Mouse (Mus musculus) heart, postnatal 4 days (tissue): ENCODE measurements around the gene Mst1. TPM values are rescaled to one million over a fixed set of nuclear protein-coding genes. Genes with fewer than 3 reads are reported as not detected.

Experiments
- DNase-seq: peaks from one replicate; pipeline ENCODE4 v3.0.0; 2021
- total RNA-seq, 2 experiments: library from RNA; stranded (reverse); gene quantifications; 2 replicates each; pipeline ENCODE4 v1.2.3; 2021

The Mst1 gene
- total RNA-seq, 2 experiments from 2014 or later: not detected

DNA sequence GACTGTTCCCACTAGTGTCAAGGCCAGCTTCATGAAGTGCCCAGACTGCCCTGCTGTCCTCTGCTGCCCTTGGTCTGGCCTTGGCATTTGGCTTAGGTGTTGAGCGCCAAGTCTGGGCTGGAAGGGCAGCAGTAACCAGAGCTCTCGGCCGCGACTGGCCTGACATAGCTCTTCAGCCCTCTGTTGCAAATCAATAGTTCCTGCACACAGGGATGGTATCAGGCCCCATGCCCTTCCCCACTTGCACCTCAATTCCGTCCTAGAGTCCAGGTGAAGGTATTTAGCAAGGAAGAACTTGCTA lies 23.0 kb upstream of the Mst1 start:
- DNase-seq: peak; percentile 61

GRCm38 (mm10) chr9:108058291-108058690 lies 21.9 kb upstream of the Mst1 start:
- DNase-seq: no peak

GRCm38 (mm10) chr9:108062142-108062541 lies 18.1 kb upstream of the Mst1 start:
- no peak for DNase-seq

DNA sequence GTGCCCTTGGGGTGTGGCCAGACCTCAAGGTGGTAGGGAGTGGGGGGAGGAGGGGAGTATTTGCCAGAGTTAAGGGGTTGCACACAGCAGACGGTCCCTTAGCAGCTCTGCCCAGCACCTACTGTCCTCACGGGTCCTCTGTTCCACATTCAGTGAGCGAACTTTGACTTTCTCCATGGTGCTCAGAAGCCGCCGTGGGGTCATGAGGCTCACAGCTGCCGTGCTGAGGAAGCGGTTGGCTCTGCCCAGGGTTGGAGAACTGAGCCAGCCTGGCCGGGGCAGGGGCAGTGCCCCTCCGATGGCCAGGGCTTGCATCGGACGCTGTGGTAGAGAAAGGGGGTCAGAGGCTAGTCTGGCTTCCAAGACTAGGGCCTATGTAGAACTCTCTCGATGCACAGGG lies 16.9 kb upstream of the Mst1 start:
- no peak for DNase-seq

- peak; percentile 73 for DNase-seq
Measured at GRCm38 (mm10) chr9:108065491-108066011, 14.7 kb upstream of the Mst1 start.

- no peak for DNase-seq
Measured at GRCm38 (mm10) chr9:108067199-108067598, 13.0 kb upstream of the Mst1 start.

DNA sequence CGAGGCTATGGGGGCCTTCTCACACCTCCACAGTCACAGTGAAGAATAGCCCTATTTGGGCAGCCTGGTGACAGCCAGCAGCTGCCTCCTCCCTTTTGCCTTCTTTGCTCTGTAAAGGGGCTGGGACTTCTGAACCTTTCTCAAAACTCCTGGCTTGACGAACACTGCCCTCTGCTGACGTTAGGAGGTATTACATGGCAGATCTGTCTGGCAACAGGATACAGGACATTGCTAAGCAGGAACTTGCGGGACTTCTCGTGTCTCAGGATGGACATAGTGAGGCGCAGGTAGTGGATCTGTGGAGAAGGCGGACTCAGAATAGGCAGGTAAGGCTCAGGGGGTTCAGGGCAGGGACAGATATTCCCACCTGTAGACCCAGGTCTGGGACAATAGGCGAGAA lies 12.3 kb upstream of the Mst1 start:
- peak; percentile 92 for DNase-seq

- DNase-seq: no peak
Measured at GRCm38 (mm10) chr9:108069007-108069406, 11.2 kb upstream of the Mst1 start.

DNA sequence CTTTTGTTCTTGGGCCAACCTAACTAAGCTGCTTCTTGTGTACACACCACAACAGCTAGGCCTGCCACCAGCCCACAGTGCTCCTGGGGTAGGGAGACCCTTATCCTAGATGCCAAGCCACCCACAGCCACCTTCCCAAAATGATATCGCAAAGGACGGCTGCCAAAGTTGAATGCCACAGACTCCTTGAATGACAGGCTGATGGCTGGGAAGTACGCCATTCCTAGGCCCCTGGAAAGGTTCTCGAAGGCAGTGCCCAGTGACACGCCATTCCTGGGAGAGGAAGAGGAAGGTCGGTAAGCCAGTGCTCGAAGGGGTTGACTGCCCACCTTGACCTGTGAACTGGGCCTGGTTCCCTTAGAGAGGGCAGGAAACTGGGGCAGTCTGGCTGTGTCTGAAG lies 10.7 kb upstream of the Mst1 start:
- no peak for DNase-seq

- no peak for DNase-seq
Measured at GRCm38 (mm10) chr9:108071801-108072200, 8.4 kb upstream of the Mst1 start.

- DNase-seq: no peak
Measured at GRCm38 (mm10) chr9:108072481-108072924, 7.7 kb upstream of the Mst1 start.

GRCm38 (mm10) chr9:108073141-108073930 lies 6.9 kb upstream of the Mst1 start:
- no peak for DNase-seq

DNA sequence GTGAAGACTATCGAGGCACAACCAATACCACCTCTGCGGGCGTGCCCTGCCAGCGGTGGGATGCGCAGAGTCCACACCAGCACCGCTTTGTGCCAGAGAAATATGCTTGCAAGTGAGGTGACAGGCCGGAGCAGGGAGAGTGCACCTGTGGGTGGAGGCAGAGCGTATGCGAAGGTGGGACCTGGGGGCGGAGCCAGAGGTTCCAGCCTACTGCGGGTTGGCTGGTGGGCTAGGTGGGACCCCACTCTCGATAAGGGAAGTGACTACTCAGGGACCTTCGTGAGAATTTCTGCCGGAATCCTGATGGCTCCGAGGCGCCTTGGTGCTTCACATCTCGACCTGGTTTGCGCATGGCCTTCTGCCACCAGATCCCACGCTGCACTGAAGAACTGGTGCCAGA lies 2.3 kb downstream of the Mst1 start:
- DNase-seq: no peak

DNA sequence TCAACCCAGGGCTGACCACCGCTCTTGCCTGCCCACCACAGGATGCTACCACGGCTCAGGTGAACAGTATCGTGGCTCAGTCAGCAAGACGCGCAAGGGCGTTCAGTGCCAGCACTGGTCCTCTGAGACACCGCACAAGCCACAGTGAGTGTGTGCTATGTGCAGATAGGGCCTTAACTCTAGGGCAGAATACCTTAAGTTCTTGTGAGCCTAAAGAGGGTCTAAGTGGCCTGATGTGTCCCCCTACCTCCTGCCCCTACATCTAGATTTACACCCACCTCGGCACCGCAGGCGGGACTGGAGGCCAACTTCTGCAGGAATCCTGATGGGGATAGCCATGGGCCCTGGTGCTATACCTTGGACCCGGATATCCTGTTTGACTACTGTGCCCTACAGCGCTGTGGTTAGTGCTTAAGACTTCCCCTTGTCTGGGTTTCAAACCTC lies 2.8 kb downstream of the Mst1 start, which contains the start of gene Rnf123:
Gene Rnf123, minus strand, starts transcription at position 359 of the 444 bp plus-strand sequence.
- no peak for DNase-seq

DNA sequence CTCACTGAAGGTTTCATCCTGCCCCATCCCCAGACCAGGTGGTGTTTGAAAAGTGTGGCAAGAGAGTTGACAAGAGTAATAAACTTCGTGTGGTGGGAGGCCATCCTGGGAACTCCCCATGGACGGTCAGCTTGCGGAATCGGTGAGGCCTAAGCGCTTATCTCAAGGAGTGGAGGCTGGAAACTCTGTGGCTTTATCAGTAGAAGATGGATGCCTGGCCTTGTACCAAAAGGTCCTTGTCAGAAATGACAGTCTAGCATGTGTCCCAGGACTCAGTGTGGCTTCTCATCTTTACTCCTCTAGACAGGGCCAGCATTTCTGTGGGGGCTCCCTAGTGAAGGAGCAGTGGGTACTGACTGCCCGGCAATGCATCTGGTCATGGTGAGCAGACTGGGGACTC lies 3.3 kb downstream of the Mst1 start:
- DNase-seq: no peak

DNA sequence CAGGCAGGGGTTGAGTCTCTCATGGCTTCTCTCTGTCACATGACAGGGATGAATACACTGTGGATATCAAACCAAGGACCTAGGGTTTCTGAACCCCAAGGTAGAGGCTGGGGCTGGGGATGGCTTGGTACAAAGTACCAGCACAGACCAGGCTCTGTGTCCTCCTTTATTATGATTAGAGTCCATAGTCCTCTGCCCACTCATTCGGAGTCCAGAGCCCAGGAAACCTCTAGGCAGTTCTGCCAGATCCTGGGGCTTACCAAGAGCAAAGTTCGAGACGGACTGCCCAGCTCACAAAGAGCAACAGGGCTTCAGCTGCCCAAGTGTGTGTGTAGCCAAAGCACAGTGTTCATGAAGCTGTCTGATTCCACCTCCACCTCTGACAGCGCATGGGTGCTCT lies 5.0 kb downstream of the Mst1 start:
- DNase-seq: no peak

- no peak for DNase-seq
Measured at GRCm38 (mm10) chr9:108090611-108091120, 10.4 kb downstream of the Mst1 start.

DNA sequence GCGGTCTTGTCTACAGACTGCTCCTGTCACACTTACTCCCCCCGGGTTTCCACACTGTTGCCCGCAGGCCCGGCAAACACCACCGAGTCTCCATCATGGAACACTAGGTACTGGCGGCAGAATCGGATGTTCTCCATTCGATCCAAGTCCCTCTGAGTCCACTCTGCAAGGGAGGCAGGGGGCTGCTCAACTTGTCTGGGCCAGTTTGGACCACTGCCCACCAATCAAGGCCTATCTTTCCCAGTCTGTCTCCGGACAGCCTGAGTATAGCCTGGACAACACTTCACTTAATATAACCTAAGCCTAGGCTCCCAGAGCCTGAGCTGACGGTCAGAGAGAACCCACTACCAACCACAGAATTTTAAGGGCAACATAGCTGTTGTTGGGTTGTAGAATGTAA lies 13.3 kb downstream of the Mst1 start:
- DNase-seq: no peak

DNA sequence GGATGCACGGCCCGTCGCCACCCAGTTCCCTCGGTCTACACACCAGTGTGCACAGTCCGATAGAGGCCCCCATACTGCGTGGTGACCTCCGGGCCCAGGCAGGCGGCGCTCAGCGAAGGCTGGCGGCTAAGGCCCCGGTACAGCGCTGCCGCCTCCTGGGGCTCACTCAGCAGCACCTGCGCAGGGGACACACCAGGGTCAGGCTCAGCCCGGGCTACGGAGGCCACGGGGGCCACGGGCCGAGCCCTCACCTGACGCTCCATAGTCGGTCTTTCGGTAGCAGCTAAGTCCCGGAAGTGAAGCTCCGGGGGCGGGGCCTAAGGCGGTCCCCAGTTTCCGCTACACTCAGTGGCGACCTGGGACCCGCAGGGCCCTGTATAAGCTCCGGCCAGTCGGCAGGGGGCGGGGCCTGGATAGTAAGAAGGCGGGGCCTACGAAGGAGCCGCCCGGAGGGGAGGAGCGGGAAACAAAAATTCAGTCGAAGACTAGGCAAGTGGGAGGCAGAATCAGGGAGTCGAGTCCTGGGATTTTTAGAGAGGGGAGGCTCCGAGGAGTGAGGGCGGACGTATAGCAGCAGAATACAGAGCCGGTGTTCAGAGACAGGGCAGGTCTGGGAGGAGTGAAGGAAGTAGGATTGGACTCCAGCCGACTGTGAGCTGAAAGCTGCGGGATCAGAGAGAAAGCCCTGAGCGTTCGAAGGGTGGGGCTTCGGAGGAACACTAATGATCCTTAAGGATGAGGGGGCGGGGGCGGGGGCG lies 14.1 kb downstream of the Mst1 start, which contains the start of gene Apeh:
Gene Apeh, minus strand, starts transcription at position 423 of the 758 bp plus-strand sequence.
- DNase-seq: peak; percentile 97

- DNase-seq: peak; percentile 32
Measured at GRCm38 (mm10) chr9:108094998-108095411, 14.8 kb downstream of the Mst1 start.

DNA sequence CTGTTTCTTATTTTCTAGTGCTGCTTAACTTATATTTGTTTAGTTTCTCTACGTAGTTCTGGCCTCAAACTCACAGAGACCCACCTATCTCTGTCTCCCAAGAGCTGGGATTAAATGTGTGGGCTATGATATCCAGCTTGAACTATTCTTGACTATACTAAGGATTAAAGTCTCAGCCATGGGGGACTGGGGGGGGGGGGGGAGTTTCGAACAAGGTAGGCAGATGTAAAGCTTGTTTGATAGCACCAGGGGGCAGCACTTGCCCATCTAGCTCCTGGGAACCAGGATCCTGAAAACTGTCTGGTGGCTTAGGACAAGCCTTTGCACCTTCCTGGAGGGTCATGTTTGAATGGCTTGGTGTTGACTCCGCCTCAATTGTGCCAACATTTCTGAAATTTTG lies 15.3 kb downstream of the Mst1 start:
- peak; percentile 79 for DNase-seq

DNA sequence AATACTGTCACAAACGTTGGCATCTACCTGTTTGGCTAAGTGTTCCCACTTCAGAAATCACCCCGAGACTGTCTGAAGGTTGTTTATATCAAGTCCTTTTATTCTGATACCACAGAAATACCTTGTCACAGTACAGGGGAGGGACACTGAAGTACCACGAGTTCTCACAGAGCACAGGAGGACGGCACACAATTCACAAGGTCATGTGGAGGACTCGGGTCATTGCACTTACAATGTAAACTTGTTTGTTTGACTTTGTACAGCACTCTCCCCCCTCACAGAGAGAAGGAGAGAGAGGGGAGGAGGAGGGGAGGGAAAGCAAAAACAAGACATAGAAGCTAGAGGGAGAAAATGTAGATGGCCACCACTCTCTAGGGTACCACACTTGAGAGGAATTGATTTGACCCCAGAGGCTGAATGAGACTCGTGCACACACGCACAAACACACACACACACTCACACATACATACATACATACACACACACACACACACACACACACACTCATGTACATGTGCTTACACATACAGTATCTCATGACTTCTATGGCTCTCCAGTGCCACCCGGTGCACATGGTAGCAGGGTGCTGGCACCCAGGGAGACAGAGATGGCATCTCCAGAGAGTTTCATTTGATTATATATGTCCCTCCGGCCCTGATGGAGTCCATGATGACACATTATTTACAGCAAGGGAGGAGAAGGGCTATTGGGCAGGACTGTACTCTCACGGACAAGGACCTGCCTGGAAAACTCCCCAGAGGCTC lies 15.9 kb downstream of the Mst1 start:
- DNase-seq: no peak

- no peak for DNase-seq
Measured at GRCm38 (mm10) chr9:108099619-108100018, 19.4 kb downstream of the Mst1 start.
